Mouse (Mus musculus): ENCODE measurements around the gene Mdm4.

DNA sequence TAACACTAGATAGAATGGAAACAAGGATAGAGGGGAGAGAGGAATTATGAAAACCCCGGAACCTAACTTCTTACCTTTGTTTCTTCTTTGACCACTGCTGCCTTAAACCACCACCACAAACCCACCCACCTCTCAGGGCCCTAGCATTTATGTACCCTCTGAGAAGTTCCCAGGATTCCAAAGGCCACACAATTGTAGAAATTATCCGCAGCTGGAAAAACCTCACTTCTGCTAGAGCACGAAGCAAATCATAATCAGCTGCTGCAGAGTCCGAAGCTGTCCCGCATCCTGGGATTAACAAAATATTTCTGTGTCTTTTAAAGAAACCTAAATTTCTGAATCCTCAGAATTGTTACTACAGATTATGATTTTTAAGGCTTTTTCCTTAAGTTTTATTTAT is at the start of gene Mdm4:
- TF ChIP-seq POLR2A (IDR thresholded peaks at IDR 0.05; ENCODE audit: insufficient read length, low read depth) (no peak), REST (IDR thresholded peaks at IDR 0.05; ENCODE audit: insufficient read depth, insufficient read length) (no peak), POLR2AphosphoS2 (IDR thresholded peaks at IDR 0.05; ENCODE audit: insufficient read length, low read depth) (no peak), TCF12 (IDR thresholded peaks at IDR 0.05; ENCODE audit: insufficient read depth, poor library complexity, severe bottlenecking) (no peak), MYOD1 (IDR thresholded peaks at IDR 0.05; ENCODE audit: control insufficient read depth in 1 of 3, insufficient read length in 2 of 3, low read depth in 2 of 3) (no peak), USF1 (IDR thresholded peaks at IDR 0.05; ENCODE audit: low read depth) (no peak), MAX (IDR thresholded peaks at IDR 0.05; ENCODE audit: low read depth) (no peak), SRF (IDR thresholded peaks at IDR 0.05; ENCODE audit: control insufficient read depth, insufficient read length, low read depth) (no peak), E2F4 (IDR thresholded peaks at IDR 0.05; ENCODE audit: insufficient read depth) (no peak), CEBPB (IDR thresholded peaks at IDR 0.05; ENCODE audit: insufficient read depth, poor library complexity, severe bottlenecking) (no peak), MYOG (IDR thresholded peaks at IDR 0.05; ENCODE audit: control insufficient read depth in 1 of 3, insufficient read depth in 1 of 3, insufficient read length in 2 of 3, low read depth in 2 of 3) (no peak)

Measured in myocyte (in vitro differentiated cells).